Mouse (Mus musculus): ENCODE data around the gene Tm4sf4. TPM values are rescaled to one million over a fixed set of nuclear protein-coding genes. Genes with fewer than 3 reads are reported as not detected.

The Tm4sf4 gene
- polyA plus RNA-seq, 1 experiment from 2014 or later = 0.10 TPM

- WGBS = 52% methylated on average over 3 of the region's 3 CpGs
- no peak for ATAC-seq (replicated peaks)
- Histone ChIP-seq H3K4me2 (no peak overlapping the region), H3K27me3 (replicated peaks) (no peaks in the 10 kb centered on the region), H3K9ac (no peak overlapping the region), H3K9me3 (no peaks in the 10 kb centered on the region), H3K27ac (no peak overlapping the region), H3K4me3 (no peak overlapping the region), H3K36me3 (replicated peaks) (no peaks in the 10 kb centered on the region), H3K4me1 (no peaks in the 10 kb centered on the region)
These were observed 20.6 kb downstream of the Tm4sf4 start for GRCm38 (mm10) chr3:57445706-57446105.

- H3K4me2 ChIP-seq = no peak overlapping the region
- H3K36me3 ChIP-seq (replicated peaks) = no peaks in the 10 kb centered on the region
- H3K27me3 ChIP-seq (replicated peaks) = no peaks in the 10 kb centered on the region
- H3K27ac ChIP-seq = no peak overlapping the region
- no peak for ATAC-seq (replicated peaks)
- no peaks in the 10 kb centered on the region for H3K9me3 ChIP-seq
- 58% methylated on average over 1 of the region's 1 CpGs for WGBS
- no peak overlapping the region for H3K9ac ChIP-seq
- no peaks in the 10 kb centered on the region for H3K4me1 ChIP-seq
- H3K4me3 ChIP-seq = no peak overlapping the region
These were observed 22.8 kb downstream of the Tm4sf4 start for GRCm38 (mm10) chr3:57447889-57448288.

GRCm38 (mm10) chr3:57448445-57448844 lies 23.3 kb downstream of the Tm4sf4 start:
- 34% methylated on average over 5 of the region's 5 CpGs for WGBS
- peak; percentile 80; the same call in 1 of the 2 replicates for ATAC-seq (replicated peaks)
- no peak overlapping the region for H3K27ac ChIP-seq

GRCm38 (mm10) chr3:57458652-57459051 lies 33.5 kb downstream of the Tm4sf4 start:
- H3K9ac ChIP-seq = no peak overlapping the region
- H3K27me3 ChIP-seq (replicated peaks) = no peaks in the 10 kb centered on the region
- H3K27ac ChIP-seq = no peak overlapping the region
- H3K9me3 ChIP-seq = no peaks in the 10 kb centered on the region
- no peak; the same call in 1 of the 2 replicates for ATAC-seq (replicated peaks)
- no peak overlapping the region for H3K4me3 ChIP-seq
- no peaks in the 10 kb centered on the region for H3K36me3 ChIP-seq (replicated peaks)
- 67% methylated on average over 11 of the region's 11 CpGs for WGBS
- no peak overlapping the region for H3K4me2 ChIP-seq
- no peaks in the 10 kb centered on the region for H3K4me1 ChIP-seq

More at GRCm38 (mm10) chr3:57448445-57448844, 23.3 kb downstream of the Tm4sf4 start:
- Histone ChIP-seq H3K27me3 (replicated peaks) (no peaks in the 10 kb centered on the region), H3K9ac (no peak overlapping the region), H3K36me3 (replicated peaks) (no peaks in the 10 kb centered on the region), H3K4me2 (no peak overlapping the region), H3K4me3 (no peak overlapping the region), H3K9me3 (no peaks in the 10 kb centered on the region), H3K4me1 (no peaks in the 10 kb centered on the region)

- Histone ChIP-seq H3K4me2 (no peak overlapping the region), H3K9ac (no peak overlapping the region), H3K27me3 (replicated peaks) (no peaks in the 10 kb centered on the region), H3K36me3 (replicated peaks) (no peaks in the 10 kb centered on the region), H3K4me3 (no peak overlapping the region), H3K4me1 (no peaks in the 10 kb centered on the region), H3K27ac (no peak overlapping the region), H3K9me3 (no peaks in the 10 kb centered on the region)
- WGBS = 90% methylated on average over 4 of the region's 4 CpGs
- no peak for ATAC-seq (replicated peaks)
These were observed 38.2 kb downstream of the Tm4sf4 start for GRCm38 (mm10) chr3:57463302-57463701.

- ATAC-seq (replicated peaks) = peak; percentile 51; the same call in 1 of the 2 replicates
- H3K9me3 ChIP-seq = no peaks in the 10 kb centered on the region
These were observed 41.2 kb downstream of the Tm4sf4 start for GRCm38 (mm10) chr3:57466289-57466688.

GRCm38 (mm10) chr3:57469325-57469724 lies 44.2 kb downstream of the Tm4sf4 start:
- Histone ChIP-seq H3K27ac (no peak overlapping the region), H3K9ac (no peak overlapping the region), H3K27me3 (replicated peaks) (no peaks in the 10 kb centered on the region), H3K9me3 (no peaks in the 10 kb centered on the region), H3K4me2 (no peak overlapping the region), H3K36me3 (replicated peaks) (no peaks in the 10 kb centered on the region), H3K4me1 (peaks cover 20% of the 10 kb centered on the region), H3K4me3 (no peak overlapping the region)
- 97% methylated on average over 3 of the region's 3 CpGs for WGBS
- ATAC-seq (replicated peaks) = no peak

More at GRCm38 (mm10) chr3:57466289-57466688, 41.2 kb downstream of the Tm4sf4 start:
- no peak overlapping the region for H3K9ac ChIP-seq
- H3K4me1 ChIP-seq = peaks cover 9% of the 10 kb centered on the region; the same call in 1 of the 2 replicates
- no peaks in the 10 kb centered on the region for H3K36me3 ChIP-seq (replicated peaks)
- no peak overlapping the region for H3K27ac ChIP-seq
- no peaks in the 10 kb centered on the region for H3K27me3 ChIP-seq (replicated peaks)
- 68% methylated on average over 3 of the region's 3 CpGs for WGBS
- no peak overlapping the region for H3K4me2 ChIP-seq
- H3K4me3 ChIP-seq = no peak overlapping the region

GRCm38 (mm10) chr3:57470326-57470725 lies 45.2 kb downstream of the Tm4sf4 start:
- Histone ChIP-seq H3K4me3 (no peak overlapping the region), H3K27ac (no peak overlapping the region), H3K4me1 (peaks cover 20% of the 10 kb centered on the region), H3K9ac (no peak overlapping the region), H3K36me3 (replicated peaks) (no peaks in the 10 kb centered on the region), H3K4me2 (peak overlapping the region; percentile 51; the same call in 1 of the 2 replicates), H3K9me3 (no peaks in the 10 kb centered on the region), H3K27me3 (replicated peaks) (no peaks in the 10 kb centered on the region)
- 12% methylated on average over 5 of the region's 5 CpGs for WGBS
- peak; percentile 18; the same call in 1 of the 2 replicates for ATAC-seq (replicated peaks)

GRCm38 (mm10) chr3:57470981-57471601 lies 46.0 kb downstream of the Tm4sf4 start:
- Histone ChIP-seq H3K36me3 (replicated peaks) (no peaks in the 10 kb centered on the region), H3K9me3 (no peaks in the 10 kb centered on the region), H3K4me1 (peaks cover 20% of the 10 kb centered on the region), H3K4me2 (peak overlapping the region; percentile 51), H3K9ac (peak overlapping the region; percentile 23), H3K27ac (peak overlapping the region; percentile 55), H3K27me3 (replicated peaks) (no peaks in the 10 kb centered on the region), H3K4me3 (peak overlapping the region; percentile 30)
- 2% methylated on average over 15 of the region's 15 CpGs for WGBS
- peak; percentile 83 for ATAC-seq (replicated peaks)

- Histone ChIP-seq H3K36me3 (replicated peaks) (no peaks in the 10 kb centered on the region), H3K27me3 (replicated peaks) (no peaks in the 10 kb centered on the region), H3K4me3 (no peak overlapping the region), H3K27ac (no peak overlapping the region), H3K4me2 (no peak overlapping the region), H3K9me3 (no peaks in the 10 kb centered on the region), H3K9ac (no peak overlapping the region), H3K4me1 (peaks cover 20% of the 10 kb centered on the region)
- WGBS = 36% methylated on average over 4 of the region's 4 CpGs
- 0 out of 2 replicates have a peak, but pooled peaks have one; percentile 38 for ATAC-seq (replicated peaks)
These were observed 47.3 kb downstream of the Tm4sf4 start for GRCm38 (mm10) chr3:57472407-57472806.

GRCm38 (mm10) chr3:57474421-57474820 lies 49.3 kb downstream of the Tm4sf4 start:
- Histone ChIP-seq H3K9me3 (no peaks in the 10 kb centered on the region), H3K36me3 (replicated peaks) (no peaks in the 10 kb centered on the region), H3K27me3 (replicated peaks) (no peaks in the 10 kb centered on the region), H3K4me3 (no peak overlapping the region), H3K4me1 (peaks cover 20% of the 10 kb centered on the region), H3K27ac (no peak overlapping the region), H3K4me2 (no peak overlapping the region), H3K9ac (no peak overlapping the region)
- ATAC-seq (replicated peaks) = no peak
- 92% methylated on average over 8 of the region's 8 CpGs for WGBS

- 87% methylated on average over 4 of the region's 4 CpGs for WGBS
- Histone ChIP-seq H3K4me2 (no peak overlapping the region), H3K4me3 (no peak overlapping the region), H3K9ac (no peak overlapping the region), H3K4me1 (no peaks in the 10 kb centered on the region), H3K27me3 (replicated peaks) (no peaks in the 10 kb centered on the region), H3K27ac (no peak overlapping the region), H3K9me3 (no peaks in the 10 kb centered on the region), H3K36me3 (replicated peaks) (no peaks in the 10 kb centered on the region)
- no peak for ATAC-seq (replicated peaks)
These were observed 55.5 kb downstream of the Tm4sf4 start for GRCm38 (mm10) chr3:57480640-57481039.

- Histone ChIP-seq H3K36me3 (replicated peaks) (no peaks in the 10 kb centered on the region), H3K4me1 (no peaks in the 10 kb centered on the region), H3K27ac (no peak overlapping the region), H3K4me3 (no peak overlapping the region), H3K9ac (no peak overlapping the region), H3K9me3 (no peaks in the 10 kb centered on the region), H3K27me3 (replicated peaks) (no peaks in the 10 kb centered on the region), H3K4me2 (no peak overlapping the region)
- no peak for ATAC-seq (replicated peaks)
- WGBS = 92% methylated on average over 5 of the region's 5 CpGs
These were observed 56.9 kb downstream of the Tm4sf4 start for GRCm38 (mm10) chr3:57481981-57482380.
